Mouse (Mus musculus) spleen, adult 2 months (tissue): ENCODE data around the gene Gm20716. TPM values are rescaled to one million over a fixed set of nuclear protein-coding genes. Genes with fewer than 3 reads are reported as not detected.

ENCODE experiments used
- DNase-seq, 2 experiments: peaks; one replicate each; pipeline versions ENCODE4 v3.0.0 to v3.0.0-alpha.2; 2012 to 2021; ENCODE audit warnings: low spot score in 2 of 2, low read depth in 1 of 2
- H3K27ac ChIP-seq: fragments of 200-500 bp; 2 replicates; pipeline ENCODE4 v1.5.1; 2012; ENCODE audit warnings: low read length, inconsistent platforms; ENCODE audit not compliant: insufficient read depth
- H3K27me3 ChIP-seq: fragments of 200-500 bp; 2 replicates; pipeline ENCODE4 v1.6.1; 2012; ENCODE audit warnings: mild to moderate bottlenecking, moderate library complexity, low read length, inconsistent platforms; ENCODE audit not compliant: control insufficient read depth, insufficient read depth
- H3K36me3 ChIP-seq: fragments of 200-500 bp; 2 replicates; pipeline ENCODE4 v1.6.1; 2012; ENCODE audit warnings: mild to moderate bottlenecking, low read length, inconsistent platforms; ENCODE audit not compliant: control insufficient read depth, insufficient read depth
- H3K4me1 ChIP-seq: fragments of 200-500 bp; 2 replicates; pipeline ENCODE4 v1.6.1; 2011; ENCODE audit warnings: inconsistent platforms; ENCODE audit not compliant: control insufficient read depth, insufficient read depth, insufficient read length
- H3K4me3 ChIP-seq: fragments of 200-500 bp; 2 replicates; pipeline ENCODE4 v1.5.1; 2011; ENCODE audit warnings: mild to moderate bottlenecking, inconsistent platforms; ENCODE audit not compliant: insufficient read depth, insufficient read length; ENCODE audit errors: extremely low read depth
- CTCF ChIP-seq: fragments of 200-500 bp; IDR thresholded peaks from 2 replicates; pipeline ENCODE4 v1.5.1; 2011; ENCODE audit warnings: mild to moderate bottlenecking, inconsistent platforms; ENCODE audit not compliant: insufficient read depth, insufficient read length, insufficient replicate concordance; ENCODE audit errors: extremely low read depth
- POLR2A ChIP-seq: fragments of 200-500 bp; IDR thresholded peaks from 2 replicates; pipeline ENCODE4 v1.6.1; 2011; ENCODE audit warnings: low read depth, low read length, inconsistent platforms
- WGBS: fragments of 180-500 bp; shearing (Covaris S2); methylation state at CpG from one replicate; pipeline ENCODE4 v1.1.7; 2018; 5-methylcytosine and 5-hydroxymethylcytosine counted together
- polyA plus RNA-seq: library from polyadenylated mRNA; depleted of rRNA; stranded (reverse); fragments of >200 nt; gene quantifications from 2 replicates; pipeline ENCODE4 v1.2.3, GENCODE M21; 2012

Gm20716 gene
- polyA plus RNA-seq, 1 experiment = 1.1 TPM

DNA sequence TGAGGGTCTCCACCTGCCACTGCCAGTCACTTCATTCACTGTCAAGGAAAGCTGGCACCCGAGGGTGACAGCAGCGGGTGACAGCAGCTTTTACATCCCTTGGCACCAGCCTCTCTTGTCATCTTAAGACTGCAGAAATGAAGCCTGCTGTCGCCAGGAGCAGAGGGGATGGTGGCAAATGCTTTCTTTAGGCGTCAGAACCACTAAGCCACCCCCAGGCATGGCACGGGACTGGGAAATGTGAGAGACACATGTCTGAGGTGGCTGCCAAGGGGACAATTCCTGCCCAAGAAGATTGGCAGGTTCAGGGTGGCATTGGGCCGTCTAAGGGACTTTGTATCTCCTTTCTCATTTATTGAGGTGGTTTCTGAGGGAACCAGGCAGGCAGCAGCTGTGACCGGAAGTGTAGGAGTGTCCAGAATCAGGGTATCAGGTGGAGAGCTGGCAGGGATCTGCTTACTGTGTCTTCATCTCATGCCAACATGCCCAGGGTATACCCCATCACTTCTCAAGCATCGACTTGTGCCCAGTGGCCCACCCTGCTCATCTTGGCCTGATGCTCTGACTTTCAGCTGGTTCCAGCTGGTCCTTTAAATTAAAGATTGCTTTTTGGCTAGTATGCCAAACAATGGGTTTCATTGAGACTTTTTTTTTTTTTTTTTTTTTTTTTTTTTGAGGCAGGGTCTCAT, 18.1 kb upstream of the Gm20716 start:
- Histone ChIP-seq H3K4me1 (no peaks in the 10 kb centered on the region), H3K27me3 (no peaks in the 10 kb centered on the region), H3K27ac (no peak overlapping the region), H3K36me3 (no peaks in the 10 kb centered on the region), H3K4me3 (no peak overlapping the region)
- TF ChIP-seq POLR2A (no peak), CTCF (no peak)
- WGBS = 82% methylated on average over 8 of the region's 8 CpGs
- no peak for DNase-seq

DNA sequence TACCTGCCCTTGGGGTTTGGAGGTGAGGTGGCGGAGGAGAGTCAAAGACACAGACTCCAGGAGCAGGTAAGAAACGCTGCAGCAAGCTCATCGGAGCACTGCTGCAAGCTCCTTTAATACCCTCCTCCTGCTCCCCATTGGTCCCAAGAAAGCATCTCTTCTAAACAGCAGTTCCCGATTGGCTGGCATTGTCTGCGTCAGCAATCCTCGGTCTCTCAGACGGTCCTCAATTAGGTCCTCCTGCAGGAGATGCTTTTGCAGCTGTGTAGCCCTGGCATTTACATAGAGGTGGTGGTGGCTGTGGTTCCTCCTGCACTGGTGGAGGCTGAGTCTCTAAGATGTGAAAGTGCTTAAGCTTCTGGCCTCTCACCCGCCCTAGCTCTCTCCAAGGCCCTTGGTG, 15.4 kb upstream of the Gm20716 start:
- WGBS = 59% methylated on average over 8 of the region's 8 CpGs
- TF ChIP-seq POLR2A (no peak), CTCF (no peak)

DNA sequence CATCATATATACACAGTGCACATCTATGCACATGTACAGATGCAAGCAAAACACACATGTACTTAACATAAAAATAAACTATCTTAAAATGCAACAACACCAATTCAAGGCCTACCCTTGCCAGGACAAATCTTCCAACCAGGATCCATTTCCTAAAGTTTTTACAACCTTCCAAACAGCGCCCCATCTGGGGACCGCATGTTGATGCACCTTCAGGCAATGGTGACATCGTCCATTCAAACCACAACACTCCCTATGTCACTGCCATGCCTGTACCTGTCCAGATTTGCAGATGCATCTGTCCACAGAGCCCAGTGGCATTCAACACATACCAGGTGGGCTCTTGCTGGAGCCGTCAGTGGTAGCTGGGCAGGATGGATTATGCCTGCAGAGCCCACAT, 13.1 kb upstream of the Gm20716 start:
- no peaks in the 10 kb centered on the region for H3K36me3 ChIP-seq
- TF ChIP-seq POLR2A = no peak
- TF ChIP-seq CTCF = no peak
- H3K4me3 ChIP-seq = no peak overlapping the region
- no peaks in the 10 kb centered on the region for H3K4me1 ChIP-seq
- 86% methylated on average over 4 of the region's 4 CpGs for WGBS
- H3K27me3 ChIP-seq = no peaks in the 10 kb centered on the region
- DNase-seq = no peak
- no peak overlapping the region for H3K27ac ChIP-seq

More for the DNA sequence above, 15.4 kb upstream of the Gm20716 start:
- DNase-seq = no peak
- Histone ChIP-seq H3K4me3 (no peak overlapping the region), H3K4me1 (no peaks in the 10 kb centered on the region), H3K27ac (no peak overlapping the region), H3K27me3 (no peaks in the 10 kb centered on the region), H3K36me3 (no peaks in the 10 kb centered on the region)

DNA sequence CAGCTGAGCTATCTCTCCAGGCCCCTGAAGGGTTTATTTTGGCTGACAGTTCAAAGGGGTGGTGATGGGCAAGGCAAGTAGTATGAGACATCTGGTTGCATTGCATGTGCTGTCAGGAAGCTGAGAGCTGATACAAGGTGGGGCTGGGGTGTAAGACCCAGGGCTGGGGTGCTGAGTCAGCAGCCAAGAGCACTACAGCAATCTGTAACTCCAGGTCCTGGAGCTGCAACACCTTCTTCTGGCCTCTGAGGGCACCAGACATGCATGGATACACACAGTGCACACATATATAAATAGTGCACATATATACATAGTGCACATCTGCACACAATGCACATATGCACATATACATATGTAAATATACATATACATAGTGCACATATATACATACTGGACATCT, 12.7 kb upstream of the Gm20716 start:
- Histone ChIP-seq H3K27ac (no peak overlapping the region), H3K27me3 (no peaks in the 10 kb centered on the region), H3K4me3 (no peak overlapping the region), H3K36me3 (no peaks in the 10 kb centered on the region), H3K4me1 (no peaks in the 10 kb centered on the region)
- DNase-seq = no peak
- no peak for TF ChIP-seq POLR2A
- no peak for TF ChIP-seq CTCF

DNA sequence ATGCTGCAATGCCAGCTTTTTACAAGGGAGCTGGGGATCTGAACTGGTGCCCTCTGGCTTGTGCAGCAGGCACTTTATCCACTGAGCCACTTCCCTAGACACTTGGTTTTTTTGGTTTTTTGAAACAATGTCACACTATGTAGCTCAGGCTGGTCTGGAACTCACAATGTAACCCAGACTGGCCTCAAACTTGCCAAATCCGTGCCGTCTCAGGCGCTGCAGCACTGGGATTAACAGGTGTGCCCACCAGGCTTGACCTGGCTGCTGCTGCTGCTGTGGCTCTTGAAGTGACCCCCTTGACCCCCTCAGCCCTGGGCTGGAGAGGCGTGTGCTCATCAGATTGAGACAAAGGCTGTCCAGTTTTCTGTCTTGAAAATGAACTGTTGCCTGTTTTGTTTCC, 8.2 kb upstream of the Gm20716 start:
- no peaks in the 10 kb centered on the region for H3K36me3 ChIP-seq
- H3K4me1 ChIP-seq = no peaks in the 10 kb centered on the region
- no peak for TF ChIP-seq CTCF
- TF ChIP-seq POLR2A = no peak
- no peak overlapping the region for H3K27ac ChIP-seq
- no peaks in the 10 kb centered on the region for H3K27me3 ChIP-seq
- no peak overlapping the region for H3K4me3 ChIP-seq
- DNase-seq = no peak
- 90% methylated on average over 4 of the region's 4 CpGs for WGBS

DNA sequence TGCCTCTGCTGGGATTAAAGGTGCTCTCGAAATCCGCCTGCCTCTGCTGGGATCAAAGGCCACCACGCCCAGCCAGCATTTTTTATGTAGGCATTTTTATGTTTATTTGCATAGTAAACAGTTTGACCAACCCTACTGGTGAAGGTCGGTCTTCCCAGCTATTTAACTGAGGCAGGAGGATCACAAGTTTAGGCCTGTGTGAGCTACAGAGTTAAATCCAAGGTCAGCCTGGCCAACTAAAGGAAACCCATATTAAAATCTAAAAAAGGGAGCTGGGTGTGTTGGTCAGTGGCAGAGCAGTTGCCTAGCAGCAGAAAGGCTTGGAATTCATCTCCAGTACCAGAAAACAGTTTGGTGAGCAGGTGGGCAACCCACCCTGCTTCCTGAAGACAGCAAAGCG, 3.1 kb upstream of the Gm20716 start:
- no peaks in the 10 kb centered on the region for H3K36me3 ChIP-seq
- DNase-seq = no peak
- peaks cover 13% of the 10 kb centered on the region for H3K4me1 ChIP-seq
- no peak overlapping the region for H3K4me3 ChIP-seq
- TF ChIP-seq CTCF = no peak
- no peak for TF ChIP-seq POLR2A
- WGBS = 95% methylated on average over 5 of the region's 5 CpGs
- H3K27ac ChIP-seq = no peak overlapping the region
- H3K27me3 ChIP-seq = no peaks in the 10 kb centered on the region

DNA sequence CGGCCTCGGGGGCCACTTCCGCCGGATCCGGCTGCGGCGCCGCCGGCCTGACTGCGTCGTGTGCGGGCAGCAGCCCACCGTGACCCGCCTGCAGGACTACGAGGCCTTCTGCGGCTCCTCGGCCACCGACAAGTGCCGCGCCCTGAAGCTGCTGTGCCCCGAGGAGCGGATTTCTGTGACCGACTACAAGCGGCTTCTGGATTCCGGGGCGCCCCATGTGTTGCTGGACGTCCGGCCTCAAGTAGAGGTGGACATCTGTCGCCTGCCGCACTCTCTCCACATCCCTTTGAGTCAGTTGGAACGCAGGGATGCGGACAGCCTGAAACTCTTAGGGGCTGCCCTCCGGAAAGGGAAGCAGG, 1.3 kb upstream of the Gm20716 start:
- TF ChIP-seq POLR2A = no peak
- TF ChIP-seq CTCF = no peak
- Histone ChIP-seq H3K36me3 (peaks cover 5% of the 10 kb centered on the region), H3K27ac (no peak overlapping the region), H3K4me1 (peaks cover 13% of the 10 kb centered on the region), H3K27me3 (no peaks in the 10 kb centered on the region), H3K4me3 (peak overlapping the region; percentile 88; the same call in 1 of the 2 replicates)
- 66% methylated on average over 33 of the region's 33 CpGs for WGBS
- DNase-seq = no peak
